In genomic region chr2:154549886-154550189, GRCm38 (mm10) we compare ENCODE assay signal across 9 mouse cellular contexts. TPM values are rescaled to one million over a fixed set of nuclear protein-coding genes. Genes with fewer than 3 reads are reported as not detected.
DNase-seq lines count a peak whose midpoint lies in the region; ATAC-seq and TF ChIP-seq lines count a peak whose summit lies in the region.
"Had no signal": no experiment of that assay in that cellular context is flagged by ENCODE, and none has a peak within 500 bp of the region (broad histone marks: within the 10 kb centered on the region; RNA-seq: fewer than 3 reads in every experiment).

No protein-coding gene starts in this region.

- 16% methylated on average over 20 of the region's 20 CpGs for WGBS in lung, postnatal 0 days
- 14% methylated on average over 20 of the region's 20 CpGs for WGBS in forebrain, embryonic 14.5 days
- WGBS in limb, embryonic 14.5 days, result 17% methylated on average over 20 of the region's 20 CpGs
- WGBS in small intestine, adult 2 months, result 14% methylated on average over 20 of the region's 20 CpGs

- H3K4me2 ChIP-seq in lung, postnatal 0 days (replicated peaks; ENCODE audit: low read depth, low read length), result peak overlapping the region; percentile 75
- peak overlapping the region; percentile 72 for H3K4me2 ChIP-seq in forebrain, embryonic 14.5 days (ENCODE audit: low read length)
- peak overlapping the region; percentile 94 for H3K4me2 ChIP-seq in limb, embryonic 14.5 days (replicated peaks; ENCODE audit: low read depth, low read length, severe bottlenecking)

- no peaks in the 10 kb centered on the region for H3K9me3 ChIP-seq in lung, postnatal 0 days (ENCODE audit: low read length)
- no peaks in the 10 kb centered on the region for H3K9me3 ChIP-seq in forebrain, embryonic 14.5 days (replicated peaks; ENCODE audit: control insufficient read depth, low read length)
- H3K9me3 ChIP-seq in limb, embryonic 14.5 days (ENCODE audit: control insufficient read depth, low read length), result no peaks in the 10 kb centered on the region

- no peak for DNase-seq in lung, postnatal 0 days (ENCODE audit: low spot score)
- no peak for DNase-seq in lung, postnatal 25 days (ENCODE audit: low spot score)
- DNase-seq in forebrain, embryonic 14.5 days (ENCODE audit: low spot score), result no peak
- DNase-seq in limb, embryonic 14.5 days (ENCODE audit: low spot score), result no peak
- DNase-seq in gastrocnemius, postnatal 4 days (ENCODE audit: low spot score in 2 of 2), result no peak
- DNase-seq in left cerebral cortex, adult 9 months (ENCODE audit: low spot score in 2 of 2), result no peak
- no peak for DNase-seq in left cerebral cortex, postnatal 14 days (ENCODE audit: low spot score in 2 of 2)

- no peaks in the 10 kb centered on the region for H3K36me3 ChIP-seq in lung, postnatal 0 days (ENCODE audit: insufficient read depth, low read length)
- H3K36me3 ChIP-seq in forebrain, embryonic 14.5 days (ENCODE audit: control insufficient read depth, insufficient read depth, low read length), result 0 out of 2 replicates have a peak, but pooled peaks cover 5% of the 10 kb centered on the region
- H3K36me3 ChIP-seq in limb, embryonic 14.5 days (ENCODE audit: control insufficient read depth, insufficient read depth, low read length), result no peaks in the 10 kb centered on the region
- H3K36me3 ChIP-seq in small intestine, adult 2 months (ENCODE audit: control insufficient read depth, insufficient read depth, low read length), result no peaks in the 10 kb centered on the region

- TF ChIP-seq CTCF in lung, postnatal 0 days (IDR thresholded peaks at IDR 0.05), result no peak
- TF ChIP-seq CTCF in small intestine, adult 2 months (IDR thresholded peaks at IDR 0.05; ENCODE audit: extremely low read depth, insufficient read length, insufficient replicate concordance, low read depth, low read length), result no peak

- intact Hi-C loops in left cerebral cortex, postnatal 14 days (cut with DNase I), result no loop called here

- H3K9ac ChIP-seq in lung, postnatal 0 days (replicated peaks; ENCODE audit: low read depth), result no peak overlapping the region
- peak overlapping the region; percentile 60; the same call in 1 of the 2 replicates for H3K9ac ChIP-seq in forebrain, embryonic 14.5 days (ENCODE audit: low read length)
- H3K9ac ChIP-seq in limb, embryonic 14.5 days (ENCODE audit: low read depth, low read length, severe bottlenecking), result peak overlapping the region; percentile 52

- no peak for ATAC-seq in lung, postnatal 0 days
- no peak for ATAC-seq in forebrain, embryonic 14.5 days
- no peak for ATAC-seq in limb, embryonic 14.5 days (ENCODE audit: low FRiP score, low read depth)

- H3K27ac ChIP-seq in lung, postnatal 0 days (ENCODE audit: low read length), result no peak overlapping the region
- no peak overlapping the region for H3K27ac ChIP-seq in forebrain, embryonic 14.5 days (ENCODE audit: low read depth, low read length)
- H3K27ac ChIP-seq in limb, embryonic 14.5 days (replicated peaks; ENCODE audit: low read depth, low read length), result no peak overlapping the region
- H3K27ac ChIP-seq in small intestine, adult 2 months (ENCODE audit: insufficient read depth, low read depth, low read length), result no peak overlapping the region

- no peaks in the 10 kb centered on the region for H3K27me3 ChIP-seq in lung, postnatal 0 days (replicated peaks; ENCODE audit: insufficient read depth, low read length)
- no peaks in the 10 kb centered on the region for H3K27me3 ChIP-seq in forebrain, embryonic 14.5 days (replicated peaks; ENCODE audit: control insufficient read depth, insufficient read depth, low read length)
- peaks cover 15% of the 10 kb centered on the region for H3K27me3 ChIP-seq in limb, embryonic 14.5 days (ENCODE audit: control insufficient read depth, insufficient read depth, low read length)
- peaks cover 15% of the 10 kb centered on the region; the same call in 1 of the 2 replicates for H3K27me3 ChIP-seq in small intestine, adult 2 months (ENCODE audit: control insufficient read depth, insufficient read depth, low read length)

- TF ChIP-seq EP300 in lung, postnatal 0 days (IDR thresholded peaks at IDR 0.05), result no peak

- H3K4me3 ChIP-seq in lung, postnatal 0 days (ENCODE audit: low read depth, low read length), result peak overlapping the region; percentile 34
- H3K4me3 ChIP-seq in forebrain, embryonic 14.5 days (ENCODE audit: low read depth, low read length), result peak overlapping the region; percentile 33
- peak overlapping the region; percentile 44 for H3K4me3 ChIP-seq in limb, embryonic 14.5 days (replicated peaks; ENCODE audit: low read length)
- peak overlapping the region; percentile 49; the same call in 1 of the 2 replicates for H3K4me3 ChIP-seq in small intestine, adult 2 months (ENCODE audit: low read depth, low read length)

- peaks cover 16% of the 10 kb centered on the region for H3K4me1 ChIP-seq in lung, postnatal 0 days (ENCODE audit: insufficient read depth, low read depth, low read length)
- peaks cover 22% of the 10 kb centered on the region for H3K4me1 ChIP-seq in forebrain, embryonic 14.5 days (ENCODE audit: control insufficient read depth, insufficient read depth, low read length)
- H3K4me1 ChIP-seq in limb, embryonic 14.5 days (ENCODE audit: control insufficient read depth, insufficient read depth, low read length), result peaks cover 19% of the 10 kb centered on the region
- H3K4me1 ChIP-seq in small intestine, adult 2 months (ENCODE audit: control insufficient read depth, insufficient read depth, insufficient read length, low read length), result peaks cover 20% of the 10 kb centered on the region

- TF ChIP-seq POLR2A in limb, embryonic 14.5 days (IDR thresholded peaks at IDR 0.05; ENCODE audit: borderline replicate concordance, extremely low read depth, insufficient read depth, insufficient read length), result no peak
- TF ChIP-seq POLR2A in small intestine, adult 2 months (IDR thresholded peaks at IDR 0.05; ENCODE audit: low read depth, low read length), result no peak

RNA-seq across cellular contexts. Expression of gene Actl10, which starts 1.7 kb away (rescaled TPM):
- not detected in 2 replicates for polyA plus RNA-seq in lung, postnatal 0 days (2015; fragmentation: Nextera tagmentation; extraction: Ambion mirVana)
- 0.15 and 0.19 TPM in 2 replicates for polyA plus RNA-seq in forebrain, embryonic 14.5 days (2014; fragmentation: Nextera tagmentation; extraction: Ambion mirVana)
- 0.09 TPM in 1 of 2 replicates, not detected in the other for polyA plus RNA-seq in limb, embryonic 14.5 days (2012; rRNA removed)
- 0.21 and 0.30 TPM in 2 replicates for polyA plus RNA-seq in limb, embryonic 14.5 days (2014; fragmentation: Nextera tagmentation; extraction: Ambion mirVana)
- polyA plus RNA-seq in small intestine, adult 2 months (2012; rRNA removed), result not detected in 2 replicates
- under 1 TPM; 0.25 to 0.29 TPM for total RNA-seq in gastrocnemius, postnatal 4 days (2021)
- not detected for total RNA-seq in left cerebral cortex, postnatal 14 days (2021)

RNA-seq across cellular contexts. Expression of gene 1700003F12Rik, which starts 3.0 kb away (rescaled TPM):
- polyA plus RNA-seq in lung, postnatal 0 days (2015; fragmentation: Nextera tagmentation; extraction: Ambion mirVana), result 0.89 and 1.3 TPM in 2 replicates
- 1.2 TPM in 2 replicates for polyA plus RNA-seq in forebrain, embryonic 14.5 days (2014; fragmentation: Nextera tagmentation; extraction: Ambion mirVana)
- polyA plus RNA-seq in limb, embryonic 14.5 days (2012; rRNA removed), result 0.48 and 0.59 TPM in 2 replicates
- 0.91 and 1.4 TPM in 2 replicates for polyA plus RNA-seq in limb, embryonic 14.5 days (2014; fragmentation: Nextera tagmentation; extraction: Ambion mirVana)
- polyA plus RNA-seq in small intestine, adult 2 months (2012; rRNA removed), result 0.32 and 0.47 TPM in 2 replicates
- total RNA-seq in gastrocnemius, postnatal 4 days (2021), result under 1 TPM; 0.44 to 0.80 TPM
- total RNA-seq in left cerebral cortex, postnatal 14 days (2021), result under 1 TPM in 1 of 2 experiments, not detected in 1; 0.68 TPM
- polyA plus RNA-seq: lung, adult 2 months had no signal

RNA-seq across cellular contexts. Expression of gene Necab3, which starts 8.9 kb away (rescaled TPM):
- polyA plus RNA-seq in lung, postnatal 0 days (2015; fragmentation: Nextera tagmentation; extraction: Ambion mirVana), result 0.81 and 1.4 TPM in 2 replicates
- 19.8 and 23.6 TPM in 2 replicates for polyA plus RNA-seq in forebrain, embryonic 14.5 days (2014; fragmentation: Nextera tagmentation; extraction: Ambion mirVana)
- polyA plus RNA-seq in limb, embryonic 14.5 days (2012; rRNA removed), result 6.7 and 8.0 TPM in 2 replicates
- 3.8 and 3.9 TPM in 2 replicates for polyA plus RNA-seq in limb, embryonic 14.5 days (2014; fragmentation: Nextera tagmentation; extraction: Ambion mirVana)
- 0.24 TPM in 1 of 2 replicates, not detected in the other for polyA plus RNA-seq in small intestine, adult 2 months (2012; rRNA removed)
- 1 to 10 TPM; 1.8 to 2.1 TPM for total RNA-seq in gastrocnemius, postnatal 4 days (2021)
- total RNA-seq in left cerebral cortex, postnatal 14 days (2021), result 100 to 1,000 TPM in 1 of 2 experiments, 10 to 100 TPM in 1; 90.6 to 113 TPM

RNA-seq across cellular contexts. Expression of gene E2f1, which starts 19.9 kb away (rescaled TPM):
- polyA plus RNA-seq in lung, postnatal 0 days (2015; fragmentation: Nextera tagmentation; extraction: Ambion mirVana), result 5.4 and 7.5 TPM in 2 replicates
- 3.5 and 5.0 TPM in 2 replicates for polyA plus RNA-seq in forebrain, embryonic 14.5 days (2014; fragmentation: Nextera tagmentation; extraction: Ambion mirVana)
- 38.3 and 41.8 TPM in 2 replicates for polyA plus RNA-seq in limb, embryonic 14.5 days (2012; rRNA removed)
- 9.3 and 9.4 TPM in 2 replicates for polyA plus RNA-seq in limb, embryonic 14.5 days (2014; fragmentation: Nextera tagmentation; extraction: Ambion mirVana)
- polyA plus RNA-seq in small intestine, adult 2 months (2012; rRNA removed), result 7.1 and 14.5 TPM in 2 replicates
- total RNA-seq in gastrocnemius, postnatal 4 days (2021), result 10 to 100 TPM; 16.6 TPM
- 10 to 100 TPM; 11.5 to 11.8 TPM for total RNA-seq in left cerebral cortex, postnatal 14 days (2021)

RNA-seq across cellular contexts. Expression of gene Pxmp4, which starts 53.7 kb away (rescaled TPM):
- polyA plus RNA-seq in lung, postnatal 0 days (2015; fragmentation: Nextera tagmentation; extraction: Ambion mirVana), result 29.0 and 33.5 TPM in 2 replicates
- polyA plus RNA-seq in forebrain, embryonic 14.5 days (2014; fragmentation: Nextera tagmentation; extraction: Ambion mirVana), result 14.8 and 15.2 TPM in 2 replicates
- 20.6 and 21.2 TPM in 2 replicates for polyA plus RNA-seq in limb, embryonic 14.5 days (2012; rRNA removed)
- polyA plus RNA-seq in limb, embryonic 14.5 days (2014; fragmentation: Nextera tagmentation; extraction: Ambion mirVana), result 27.0 and 27.6 TPM in 2 replicates
- 21.4 and 28.8 TPM in 2 replicates for polyA plus RNA-seq in small intestine, adult 2 months (2012; rRNA removed)
- total RNA-seq in gastrocnemius, postnatal 4 days (2021), result 10 to 100 TPM; 15.7 to 20.9 TPM
- total RNA-seq in left cerebral cortex, postnatal 14 days (2021), result 10 to 100 TPM; 16.1 to 16.8 TPM
